Mouse (Mus musculus) embryo, embryonic 11 days (tissue): Measurements from ENCODE around the gene Ephb4.
A peak's percentile ranks its signal among the peaks of the same experiment; 100 is the strongest.

Source experiments
- DNase-seq: peaks from one replicate; pipeline ENCODE4 v3.0.0-alpha.2; 2015

Gene Ephb4

DNA sequence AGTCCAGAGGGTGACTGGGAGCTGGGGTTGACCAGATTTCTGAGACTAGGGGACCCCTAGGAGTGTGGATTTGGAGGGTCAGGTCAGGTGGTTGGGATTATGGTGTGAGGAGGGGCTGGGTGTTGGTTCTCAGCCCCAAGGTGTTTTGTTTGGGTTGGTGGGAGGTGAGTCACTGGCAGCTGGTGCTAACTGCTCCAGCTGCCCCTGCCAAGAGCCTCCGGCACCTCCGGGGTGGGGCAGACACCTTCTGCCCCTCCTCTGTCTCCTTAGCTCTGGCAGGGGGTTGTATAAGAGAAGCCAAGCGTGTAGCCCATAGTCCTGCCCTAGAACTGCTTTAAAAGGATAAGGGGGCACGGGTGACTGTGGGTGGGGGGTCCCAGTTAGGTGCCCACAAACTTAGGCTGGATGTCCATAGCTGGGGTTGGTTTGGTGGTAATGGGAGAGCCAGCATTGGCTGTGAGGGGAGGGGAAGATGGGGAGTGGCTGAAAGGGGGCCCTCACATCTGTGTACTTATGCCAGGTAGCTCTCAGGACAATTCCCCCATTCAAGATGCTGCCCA is 24.7 kb downstream of the Ephb4 start:
- DNase-seq = no peak

DNA sequence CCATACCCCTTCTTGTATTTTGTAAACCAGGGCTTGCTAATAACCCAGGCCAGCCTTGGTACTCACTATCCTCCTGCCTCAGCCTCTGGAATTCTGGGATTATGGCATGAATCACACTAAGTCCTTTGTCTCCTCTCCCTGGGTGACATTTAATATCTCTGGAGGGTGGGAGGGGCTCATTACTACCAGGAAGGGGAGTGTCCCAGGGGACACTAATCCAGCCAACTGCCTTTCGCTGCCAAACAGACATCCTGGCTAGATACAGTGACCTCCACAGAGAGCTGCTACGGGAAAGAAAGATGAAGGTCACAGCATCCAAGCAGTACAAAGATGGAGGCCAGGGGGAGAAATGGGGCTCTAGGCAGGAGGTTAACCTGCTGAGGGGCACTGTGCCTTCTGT is 25.7 kb downstream of the Ephb4 start:
- peak; percentile 21 for DNase-seq

DNA sequence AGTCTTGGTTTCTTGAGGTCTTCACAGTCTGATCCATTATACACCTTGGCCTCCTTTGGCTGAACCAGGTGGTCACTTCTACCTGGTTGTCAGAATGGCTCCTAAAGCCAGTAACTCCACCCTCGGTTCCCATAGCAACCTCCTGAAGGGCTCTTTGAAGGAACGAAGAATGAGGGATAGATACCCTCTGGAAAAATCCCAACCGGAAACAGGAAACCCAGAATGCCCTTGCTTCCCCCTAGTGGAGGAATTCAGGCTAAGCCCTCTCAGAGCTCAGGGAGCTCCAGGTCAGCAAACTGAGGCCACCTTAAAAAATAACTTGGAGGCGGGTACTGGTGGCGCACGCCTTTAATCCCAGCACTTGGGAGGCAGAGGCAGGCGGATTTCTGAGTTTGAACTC is 26.3 kb downstream of the Ephb4 start:
- peak; percentile 64 for DNase-seq

DNA sequence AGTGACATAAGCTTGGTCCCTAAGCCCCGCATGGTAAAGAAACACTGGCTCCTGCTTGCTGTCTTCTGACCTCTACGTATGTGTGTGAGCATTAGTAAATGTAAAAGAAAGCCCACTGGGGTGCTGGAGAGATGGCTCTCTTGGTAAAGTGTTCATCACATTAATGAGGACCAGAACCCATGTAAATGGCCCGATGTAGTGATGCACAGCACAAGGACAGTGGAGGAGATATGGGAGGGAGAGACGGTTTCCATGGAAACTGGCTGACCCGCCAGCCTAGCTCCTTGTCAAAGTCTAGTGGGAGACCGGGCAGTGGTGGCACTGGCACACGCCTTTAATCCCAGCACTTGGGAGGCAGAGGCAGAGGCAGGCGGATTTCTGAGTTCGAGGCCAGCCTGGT is 26.8 kb downstream of the Ephb4 start:
- DNase-seq = peak; percentile 39

DNA sequence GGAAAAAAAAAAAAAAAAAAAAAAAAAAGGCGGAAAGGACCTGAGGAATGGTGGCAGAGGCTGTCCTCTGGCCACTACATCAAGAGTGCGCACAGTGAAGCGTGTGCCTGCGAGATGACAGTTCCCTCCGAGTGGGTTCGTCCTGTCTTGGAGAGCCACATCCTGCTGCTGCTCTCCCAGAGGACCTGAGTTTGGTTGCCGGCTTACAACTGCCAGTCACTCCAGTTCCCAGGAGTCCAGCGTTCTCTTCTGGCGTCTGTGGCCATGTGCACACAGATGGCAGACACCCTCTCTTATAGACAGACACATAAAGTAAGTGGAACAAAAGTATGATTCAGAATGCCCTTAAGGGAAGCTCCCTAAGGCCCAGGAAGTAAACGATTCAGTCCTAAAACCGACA is 27.3 kb downstream of the Ephb4 start:
- peak; percentile 41 for DNase-seq

DNA sequence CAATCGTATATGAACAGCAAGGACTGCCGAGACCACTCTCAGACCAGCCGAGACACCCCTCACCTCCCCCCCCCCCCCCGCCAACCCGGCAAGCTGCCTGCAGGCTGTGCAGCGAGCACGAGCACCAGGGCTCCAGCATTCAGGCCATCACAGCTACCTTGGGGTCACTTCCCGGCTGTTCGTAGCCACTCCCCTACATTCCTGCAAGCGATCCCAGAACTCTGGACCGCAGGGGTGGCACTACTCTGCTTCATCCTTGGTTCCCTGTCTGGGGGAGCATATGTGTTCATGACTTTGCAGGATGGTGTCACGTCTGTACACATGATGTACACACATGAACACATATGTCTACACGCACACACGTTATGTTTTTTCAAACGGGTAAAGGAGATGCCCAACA is 27.7 kb downstream of the Ephb4 start:
- DNase-seq = peak; percentile 48

DNA sequence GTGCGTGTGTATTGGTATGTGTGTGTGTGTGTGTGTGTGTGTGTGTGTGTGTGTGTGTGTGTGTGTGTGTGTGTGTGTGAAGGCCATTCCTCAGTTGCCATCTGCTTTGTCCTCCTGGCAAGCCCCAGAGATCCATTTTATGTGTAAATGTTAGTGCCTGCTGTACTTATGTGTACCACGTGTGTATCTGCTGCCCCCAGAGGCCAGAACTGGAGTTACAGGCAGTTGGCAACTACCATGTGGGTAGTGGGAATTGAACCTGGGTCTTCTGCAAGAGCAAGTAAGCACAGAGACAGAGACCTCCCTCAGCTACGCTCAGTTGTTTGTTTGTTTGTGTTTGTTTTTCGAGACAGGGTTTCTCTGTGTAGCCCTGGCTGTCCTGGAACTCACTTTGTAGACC is 31.2 kb downstream of the Ephb4 start:
- DNase-seq = peak; percentile 78

DNA sequence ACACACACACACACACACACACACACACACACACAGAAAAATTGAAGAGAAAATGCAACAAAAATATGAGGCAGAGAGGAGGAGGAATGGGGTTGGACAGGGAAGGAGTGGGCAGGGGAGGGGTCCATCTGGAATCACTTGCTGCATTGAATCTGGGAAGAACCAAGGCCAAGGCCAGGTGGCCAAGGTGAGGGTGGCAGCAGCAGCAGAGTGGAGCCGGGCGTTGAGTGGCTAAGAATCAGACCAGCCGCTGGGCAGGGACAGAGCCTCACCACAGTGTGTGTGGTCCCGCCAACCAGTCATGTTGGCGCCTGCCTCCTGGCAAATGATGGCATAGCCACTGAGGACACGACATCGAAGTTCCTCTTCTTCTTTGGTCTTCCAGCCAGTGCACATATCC is 33.5 kb downstream of the Ephb4 start:
- DNase-seq = no peak

DNA sequence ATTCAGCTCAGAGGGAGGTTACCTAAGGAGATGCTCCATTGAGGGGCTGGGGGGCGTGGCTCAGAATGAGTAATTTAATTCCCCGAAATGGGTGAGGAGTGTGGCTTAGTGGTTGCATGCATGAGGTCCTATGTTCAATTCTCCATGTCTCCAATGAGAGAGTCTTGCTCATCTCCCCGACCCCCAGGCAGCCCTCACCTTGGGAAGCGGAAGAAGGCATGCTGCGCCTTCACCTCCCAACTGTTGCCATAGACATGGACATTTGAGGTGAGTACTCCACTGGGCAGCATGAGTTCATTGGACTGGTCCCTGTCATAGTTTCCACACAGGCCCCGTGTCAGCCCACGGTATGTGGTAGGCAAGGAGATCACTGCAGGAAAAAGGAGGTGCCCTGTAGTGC is 36.8 kb downstream of the Ephb4 start:
- no peak for DNase-seq

DNA sequence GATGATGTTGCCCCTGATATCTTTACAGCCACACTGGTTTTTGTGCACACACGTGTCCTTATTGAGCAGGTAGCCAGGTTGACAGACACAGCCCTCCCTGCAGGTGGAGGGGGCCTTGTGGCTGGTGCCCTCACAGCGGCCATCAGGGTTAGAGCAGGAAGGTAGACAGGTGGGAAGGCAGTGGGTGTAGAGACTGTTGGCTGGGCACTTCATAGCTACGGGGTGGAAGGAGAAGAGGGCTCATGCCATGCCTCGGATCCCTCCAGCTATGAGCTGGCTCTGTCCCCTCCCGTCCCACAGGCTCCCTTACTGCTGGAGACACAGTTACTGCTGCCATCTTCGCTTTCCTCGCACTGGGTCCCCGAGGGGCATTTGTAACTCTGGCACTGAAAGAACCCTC is 41.7 kb downstream of the Ephb4 start:
- DNase-seq = no peak

DNA sequence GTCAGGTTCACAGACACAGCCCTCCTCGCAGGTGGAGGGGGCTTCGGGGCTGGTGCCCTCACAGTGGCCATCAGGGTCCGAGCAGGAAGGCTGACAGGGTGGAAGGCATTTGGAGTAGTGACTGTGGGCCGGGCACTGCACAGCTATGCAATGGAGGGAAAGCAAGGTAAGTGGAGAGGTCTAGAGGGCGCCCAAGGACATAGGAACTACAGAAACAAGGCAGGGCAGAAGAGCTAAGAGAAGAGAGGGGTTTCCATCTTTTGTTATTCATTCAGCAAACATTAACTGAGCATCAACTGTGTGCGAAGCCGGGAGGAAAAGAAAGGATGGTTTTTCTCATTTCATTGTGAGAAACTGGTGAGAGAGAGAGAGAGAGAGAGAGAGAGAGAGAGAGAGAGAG is 44.5 kb downstream of the Ephb4 start:
- DNase-seq = no peak

DNA sequence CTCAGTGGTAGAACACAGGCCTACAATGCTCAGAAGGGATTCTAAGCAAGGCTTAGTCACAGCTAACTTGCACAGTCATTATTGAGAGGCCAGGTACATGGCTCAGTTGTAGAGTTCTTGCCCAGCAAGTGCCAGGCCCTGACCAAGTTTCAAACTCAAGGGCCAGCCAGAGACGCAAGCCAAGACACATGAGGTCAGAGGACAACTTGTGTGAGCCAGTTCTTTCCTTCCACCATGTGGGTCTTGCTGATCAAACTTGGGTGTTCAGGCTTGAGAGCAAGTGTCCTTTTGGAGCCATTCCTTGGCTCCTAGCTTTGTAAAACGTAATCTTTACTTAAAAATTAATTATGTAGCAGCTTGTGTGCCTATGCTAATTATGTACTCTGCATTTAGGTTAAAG is 54.2 kb downstream of the Ephb4 start:
- no peak for DNase-seq

DNA sequence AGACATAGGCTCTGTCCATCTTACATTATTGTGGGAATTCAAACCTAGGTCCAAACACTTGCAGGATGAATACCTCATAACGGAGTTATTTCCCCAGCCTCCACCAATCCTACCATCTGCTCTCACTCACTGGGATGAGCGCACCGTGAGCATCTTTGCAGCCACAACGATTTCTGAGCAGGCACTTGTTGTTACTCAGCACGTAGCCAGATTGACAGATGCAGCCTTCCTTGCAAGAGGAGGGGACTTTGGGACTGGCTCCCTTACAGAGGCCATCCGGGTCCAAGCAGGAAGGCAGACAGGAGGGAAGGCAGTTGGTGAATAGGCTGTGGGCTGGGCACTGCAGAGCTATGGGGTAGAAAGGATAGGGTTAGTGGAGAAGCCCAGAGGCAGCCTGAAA is 59.5 kb downstream of the Ephb4 start:
- DNase-seq = no peak

DNA sequence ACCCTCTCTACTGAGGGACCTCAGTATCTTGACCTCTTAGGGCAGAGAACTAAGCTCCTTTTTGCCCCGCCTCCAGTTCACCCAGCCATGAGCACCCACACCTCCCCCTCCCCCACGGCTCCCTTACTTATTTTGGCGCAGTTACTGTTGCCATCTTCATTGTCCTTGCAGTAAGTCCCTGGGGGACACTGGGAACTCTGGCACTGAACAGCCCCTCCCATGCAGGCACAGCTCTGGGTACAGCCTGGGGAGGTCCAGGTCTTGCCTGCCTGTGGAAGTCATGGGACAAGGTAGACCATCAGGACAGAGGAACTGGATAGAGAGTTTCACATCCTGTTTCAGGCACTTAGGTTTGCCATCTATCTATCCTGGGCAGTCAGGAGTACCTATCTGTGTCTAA is 60.2 kb downstream of the Ephb4 start:
- DNase-seq = no peak

DNA sequence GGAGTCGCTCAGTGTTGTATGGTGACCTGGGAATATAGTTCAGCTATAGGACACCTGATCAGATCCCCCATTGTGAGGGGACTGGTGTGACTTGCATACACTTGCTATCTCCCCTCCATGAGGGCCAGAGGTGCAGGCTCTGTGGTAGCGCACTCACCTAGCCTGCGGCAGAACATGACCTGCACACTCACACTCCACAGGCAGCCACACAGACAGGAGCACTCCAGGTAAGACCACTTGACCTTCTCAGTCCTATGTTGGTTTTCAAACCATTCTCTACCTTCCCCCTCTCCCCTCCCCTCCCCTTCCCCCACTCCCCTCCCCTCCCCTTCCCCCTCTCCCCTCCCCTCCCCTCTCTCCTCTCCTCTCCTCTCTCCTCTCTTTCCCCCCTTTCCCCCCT is 60.6 kb downstream of the Ephb4 start:
- no peak for DNase-seq

DNA sequence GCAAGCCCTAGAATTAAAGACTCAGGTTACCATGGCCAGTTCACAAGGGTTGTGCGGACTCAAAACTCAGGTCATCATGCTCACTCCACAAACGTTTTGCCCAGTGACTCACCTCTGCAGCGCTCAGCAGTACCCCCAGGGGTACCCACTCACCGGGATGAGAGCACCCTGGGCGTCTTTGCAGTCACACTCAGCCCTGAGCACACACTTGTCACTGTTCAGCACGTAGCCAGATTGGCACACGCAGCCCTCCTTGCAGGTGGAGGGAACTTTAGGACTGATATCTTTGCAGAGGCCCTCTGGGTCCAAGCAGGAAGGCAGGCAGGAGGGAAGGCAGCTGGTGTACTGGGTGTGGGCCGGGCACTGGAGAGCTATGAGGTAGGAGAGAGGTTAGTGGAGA is 61.3 kb downstream of the Ephb4 start:
- DNase-seq = no peak

DNA sequence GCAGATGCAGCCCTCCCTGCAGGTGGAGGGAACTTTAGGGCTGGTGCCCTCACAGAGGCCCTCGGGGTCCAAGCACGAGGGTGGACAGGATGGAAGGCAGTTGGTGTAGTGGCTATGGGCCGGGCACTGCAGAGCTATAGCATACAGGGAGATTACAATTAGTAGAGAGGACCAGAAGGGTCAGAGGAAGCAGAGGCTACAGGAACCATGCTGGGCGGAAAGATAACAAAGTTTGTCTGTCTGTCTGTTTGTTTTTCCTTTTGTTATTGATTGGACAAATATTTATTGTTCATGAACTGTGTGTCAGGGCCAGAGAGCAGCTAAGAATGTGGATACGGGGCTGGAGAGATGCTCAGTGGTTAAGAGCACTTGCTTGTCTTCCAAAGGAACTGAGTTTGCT is 64.3 kb downstream of the Ephb4 start:
- no peak for DNase-seq

DNA sequence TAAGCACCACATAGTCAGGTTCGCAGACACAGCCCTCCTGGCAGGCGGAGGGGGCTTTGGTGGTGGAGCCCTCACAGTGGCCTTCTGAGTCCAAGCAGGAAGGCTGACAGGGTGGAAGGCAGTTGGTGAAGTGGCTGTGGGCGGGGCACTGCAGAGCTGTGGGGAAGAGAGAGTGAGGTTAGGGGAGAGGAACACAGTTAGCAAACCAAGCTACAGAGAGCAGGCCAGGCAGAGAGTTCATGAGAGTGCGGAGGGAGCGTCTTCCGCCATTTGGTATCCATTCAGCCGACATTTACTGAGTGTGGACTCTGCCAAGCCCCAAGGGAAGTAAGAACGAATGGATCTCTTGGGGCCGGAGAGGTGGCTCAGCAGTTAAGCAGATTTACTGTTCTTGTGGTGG is 69.2 kb downstream of the Ephb4 start:
- no peak for DNase-seq

DNA sequence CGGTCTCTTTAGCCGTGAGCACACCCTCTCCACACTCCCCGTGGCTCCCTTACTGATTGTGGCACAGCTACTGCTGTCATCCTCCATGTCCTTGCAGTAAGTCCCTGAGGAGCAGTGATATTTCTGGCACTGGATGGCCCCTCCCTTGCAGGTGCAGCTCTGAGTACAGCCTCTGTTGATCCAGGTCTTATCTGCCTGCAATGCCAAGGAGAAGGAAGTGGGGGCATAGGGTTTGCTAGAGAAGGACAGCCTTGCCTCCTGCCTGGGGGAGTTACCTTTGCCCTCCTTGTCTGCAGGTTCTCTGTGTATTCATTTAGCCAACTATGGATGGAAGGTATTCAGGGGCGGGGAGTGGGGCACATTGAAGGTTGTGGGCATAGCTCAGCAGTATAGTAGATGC is 69.9 kb downstream of the Ephb4 start:
- DNase-seq = no peak

DNA sequence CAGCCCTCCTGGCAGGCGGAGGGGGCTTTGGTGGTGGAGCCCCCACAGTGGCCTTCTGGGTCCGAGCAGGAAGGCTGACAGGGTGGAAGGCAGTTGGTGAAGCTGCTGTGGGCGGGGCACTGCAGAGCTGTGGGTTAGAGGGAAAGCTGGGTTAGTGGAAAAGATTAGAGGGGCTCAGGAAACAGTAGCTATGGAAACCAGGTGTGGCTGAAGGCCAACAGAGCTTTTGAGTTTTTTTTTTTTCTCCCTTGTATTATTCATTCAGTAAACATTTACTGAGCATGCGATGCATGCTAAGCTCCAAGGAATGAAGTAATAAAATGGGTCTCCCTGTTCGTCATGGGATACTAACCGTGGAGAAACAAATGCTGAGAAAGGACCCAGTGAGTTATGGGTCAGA is 75.7 kb downstream of the Ephb4 start:
- no peak for DNase-seq
